Mouse (Mus musculus): ENCODE results near the gene Pdcd2l. TPM values are rescaled to one million over a fixed set of nuclear protein-coding genes. Genes with fewer than 3 reads are reported as not detected.

Gene Pdcd2l
- polyA plus RNA-seq, 1 experiment from 2014 or later, result 56.9 TPM

DNA sequence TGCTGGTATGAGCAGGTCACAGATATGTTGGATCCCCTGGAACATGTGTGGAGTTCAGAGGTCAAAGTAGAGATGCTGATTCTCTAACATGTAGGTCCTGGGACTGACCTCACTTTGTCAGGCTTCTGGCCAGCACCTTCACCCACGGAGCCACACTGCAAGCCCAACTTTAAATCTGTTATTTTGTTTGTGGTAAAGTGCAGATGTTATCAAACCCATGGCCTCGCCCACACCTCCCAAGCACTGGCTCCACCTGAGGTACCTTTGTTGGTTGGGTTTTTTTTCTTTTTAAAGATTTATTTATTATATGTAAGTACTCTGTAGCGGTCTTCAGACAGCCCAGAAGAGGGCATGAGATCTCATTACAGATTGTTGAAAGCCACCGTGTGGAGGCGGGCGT is 57.0 kb downstream of the Pdcd2l start:
- Histone ChIP-seq H3K36me3 (peaks cover 45% of the 10 kb centered on the region), H3K9ac (no peak overlapping the region), H3K27me3 (no peaks in the 10 kb centered on the region), H3K4me3 (replicated peaks) (no peak overlapping the region), H3K4me2 (replicated peaks) (no peak overlapping the region), H3K9me3 (replicated peaks) (no peaks in the 10 kb centered on the region), H3K27ac (replicated peaks) (no peak overlapping the region), H3K4me1 (0 out of 2 replicates have a peak, but pooled peaks cover 2% of the 10 kb centered on the region)
- no peak for ATAC-seq (ENCODE audit: insufficient number of reproducible peaks, low FRiP score, low TSS enrichment, low read depth)
- WGBS, result 82% methylated on average over 6 of the region's 6 CpGs

Other genes with a start within 250 kb of the Pdcd2l start
- gene Scgb2b27, start 182.7 kb downstream of the Pdcd2l start, polyA plus RNA-seq (2015; fragmentation: Nextera tagmentation; extraction: Ambion mirVana), result not detected in 2 replicates
- gene Scgb1b27, start 175.2 kb downstream of the Pdcd2l start, polyA plus RNA-seq (2015; fragmentation: Nextera tagmentation; extraction: Ambion mirVana), result not detected in 2 replicates
- not detected in 2 replicates for gene Scgb1b30, start 101.2 kb downstream of the Pdcd2l start, polyA plus RNA-seq (2015; fragmentation: Nextera tagmentation; extraction: Ambion mirVana)
- gene Wtip, start 63.4 kb downstream of the Pdcd2l start, polyA plus RNA-seq (2015; fragmentation: Nextera tagmentation; extraction: Ambion mirVana), result 6.8 and 7.4 TPM in 2 replicates
- gene Uba2, start 27.1 kb downstream of the Pdcd2l start, polyA plus RNA-seq (2015; fragmentation: Nextera tagmentation; extraction: Ambion mirVana), result 187 and 188 TPM in 2 replicates
- gene Gpi1, start 33.7 kb upstream of the Pdcd2l start, polyA plus RNA-seq (2015; fragmentation: Nextera tagmentation; extraction: Ambion mirVana), result 277 and 278 TPM in 2 replicates
- gene Gm6096, start 54.4 kb upstream of the Pdcd2l start, polyA plus RNA-seq (2015; fragmentation: Nextera tagmentation; extraction: Ambion mirVana), result 0.46 TPM in 1 of 2 replicates, not detected in the other
- gene 4931406P16Rik, start 116.9 kb upstream of the Pdcd2l start, polyA plus RNA-seq (2015; fragmentation: Nextera tagmentation; extraction: Ambion mirVana), result 25.8 and 26.8 TPM in 2 replicates
- 90.3 and 95.4 TPM in 2 replicates for gene Lsm14a, start 196.7 kb upstream of the Pdcd2l start, polyA plus RNA-seq (2015; fragmentation: Nextera tagmentation; extraction: Ambion mirVana)